Mouse (Mus musculus): Measurements from ENCODE around the gene Ptpru. TPM values are rescaled to one million over a fixed set of nuclear protein-coding genes. Genes with fewer than 3 reads are reported as not detected.
A peak's percentile ranks its signal among the peaks of the same experiment; 100 is the strongest.

Gene Ptpru
- polyA plus RNA-seq, 1 experiment from 2014 or later = 13.3 TPM

GRCm38 (mm10) chr4:131784034-131784433 lies 54.1 kb downstream of the Ptpru start:
- Histone ChIP-seq H3K27me3 (ENCODE audit: control insufficient read depth, insufficient read depth, low read length) (no peaks in the 10 kb centered on the region), H3K4me2 (ENCODE audit: low read depth) (no peak overlapping the region), H3K9ac (ENCODE audit: low read length) (no peak overlapping the region), H3K36me3 (ENCODE audit: control insufficient read depth, insufficient read depth, low read length) (no peaks in the 10 kb centered on the region), H3K27ac (ENCODE audit: low read depth, low read length) (no peak overlapping the region), H3K4me1 (ENCODE audit: control insufficient read depth, insufficient read depth, low read length) (no peaks in the 10 kb centered on the region), H3K4me3 (ENCODE audit: low read depth, low read length) (no peak overlapping the region), H3K9me3 (ENCODE audit: control insufficient read depth, low read length) (no peaks in the 10 kb centered on the region)
- WGBS = 18% methylated on average over 9 of the region's 9 CpGs
- no peak for ATAC-seq (ENCODE audit: insufficient read depth, low FRiP score, low TSS enrichment)
- peak; percentile 70 for DNase-seq (ENCODE audit: low spot score)

- peak; percentile 48 for DNase-seq (ENCODE audit: low spot score)
- H3K9ac ChIP-seq (ENCODE audit: low read length) = no peak overlapping the region
- no peak overlapping the region for H3K4me2 ChIP-seq (ENCODE audit: low read depth)
- H3K9me3 ChIP-seq (ENCODE audit: control insufficient read depth, low read length) = no peaks in the 10 kb centered on the region
- no peaks in the 10 kb centered on the region for H3K27me3 ChIP-seq (ENCODE audit: control insufficient read depth, insufficient read depth, low read length)
- H3K36me3 ChIP-seq (ENCODE audit: control insufficient read depth, insufficient read depth, low read length) = no peaks in the 10 kb centered on the region
- no peak for ATAC-seq (ENCODE audit: insufficient read depth, low FRiP score, low TSS enrichment)
- no peak overlapping the region for H3K27ac ChIP-seq (ENCODE audit: low read depth, low read length)
- 64% methylated on average over 3 of the region's 3 CpGs for WGBS
- no peak overlapping the region for H3K4me3 ChIP-seq (ENCODE audit: low read depth, low read length)
- H3K4me1 ChIP-seq (ENCODE audit: control insufficient read depth, insufficient read depth, low read length) = no peaks in the 10 kb centered on the region
These were observed 57.1 kb downstream of the Ptpru start for GRCm38 (mm10) chr4:131781023-131781422.

GRCm38 (mm10) chr4:131778616-131779275 lies 59.3 kb downstream of the Ptpru start:
- H3K4me2 ChIP-seq (ENCODE audit: low read depth) = no peak overlapping the region
- no peak for DNase-seq (ENCODE audit: low spot score)

GRCm38 (mm10) chr4:131771384-131771783 lies 66.7 kb downstream of the Ptpru start:
- Histone ChIP-seq H3K27ac (ENCODE audit: low read depth, low read length) (no peak overlapping the region), H3K4me1 (ENCODE audit: control insufficient read depth, insufficient read depth, low read length) (no peaks in the 10 kb centered on the region), H3K36me3 (ENCODE audit: control insufficient read depth, insufficient read depth, low read length) (no peaks in the 10 kb centered on the region), H3K27me3 (ENCODE audit: control insufficient read depth, insufficient read depth, low read length) (no peaks in the 10 kb centered on the region), H3K9me3 (ENCODE audit: control insufficient read depth, low read length) (no peaks in the 10 kb centered on the region), H3K4me2 (ENCODE audit: low read depth) (no peak overlapping the region), H3K9ac (ENCODE audit: low read length) (no peak overlapping the region), H3K4me3 (ENCODE audit: low read depth, low read length) (no peak overlapping the region)
- DNase-seq (ENCODE audit: low spot score) (no peak), ATAC-seq (ENCODE audit: insufficient read depth, low FRiP score, low TSS enrichment) (no peak)
- 85% methylated on average over 11 of the region's 11 CpGs for WGBS

More at GRCm38 (mm10) chr4:131778616-131779275, 59.3 kb downstream of the Ptpru start:
- 89% methylated on average over 13 of the region's 14 CpGs for WGBS
- no peak overlapping the region for H3K27ac ChIP-seq (ENCODE audit: low read depth, low read length)
- H3K9me3 ChIP-seq (ENCODE audit: control insufficient read depth, low read length) = no peaks in the 10 kb centered on the region
- no peak overlapping the region for H3K4me3 ChIP-seq (ENCODE audit: low read depth, low read length)
- H3K36me3 ChIP-seq (ENCODE audit: control insufficient read depth, insufficient read depth, low read length) = no peaks in the 10 kb centered on the region
- no peak for ATAC-seq (ENCODE audit: insufficient read depth, low FRiP score, low TSS enrichment)
- no peaks in the 10 kb centered on the region for H3K4me1 ChIP-seq (ENCODE audit: control insufficient read depth, insufficient read depth, low read length)
- no peak overlapping the region for H3K9ac ChIP-seq (ENCODE audit: low read length)
- no peaks in the 10 kb centered on the region for H3K27me3 ChIP-seq (ENCODE audit: control insufficient read depth, insufficient read depth, low read length)

GRCm38 (mm10) chr4:131763911-131764310 lies 74.2 kb downstream of the Ptpru start:
- H3K9me3 ChIP-seq (ENCODE audit: control insufficient read depth, low read length) = no peaks in the 10 kb centered on the region
- no peaks in the 10 kb centered on the region for H3K4me1 ChIP-seq (ENCODE audit: control insufficient read depth, insufficient read depth, low read length)
- DNase-seq (ENCODE audit: low spot score) (no peak), ATAC-seq (ENCODE audit: insufficient read depth, low FRiP score, low TSS enrichment) (no peak)
- no peaks in the 10 kb centered on the region for H3K27me3 ChIP-seq (ENCODE audit: control insufficient read depth, insufficient read depth, low read length)
- H3K9ac ChIP-seq (ENCODE audit: low read length) = no peak overlapping the region
- no peaks in the 10 kb centered on the region for H3K36me3 ChIP-seq (ENCODE audit: control insufficient read depth, insufficient read depth, low read length)
- no peak overlapping the region for H3K4me2 ChIP-seq (ENCODE audit: low read depth)
- 89% methylated on average over 7 of the region's 7 CpGs for WGBS
- H3K4me3 ChIP-seq (ENCODE audit: low read depth, low read length) = no peak overlapping the region
- no peak overlapping the region for H3K27ac ChIP-seq (ENCODE audit: low read depth, low read length)

DNA sequence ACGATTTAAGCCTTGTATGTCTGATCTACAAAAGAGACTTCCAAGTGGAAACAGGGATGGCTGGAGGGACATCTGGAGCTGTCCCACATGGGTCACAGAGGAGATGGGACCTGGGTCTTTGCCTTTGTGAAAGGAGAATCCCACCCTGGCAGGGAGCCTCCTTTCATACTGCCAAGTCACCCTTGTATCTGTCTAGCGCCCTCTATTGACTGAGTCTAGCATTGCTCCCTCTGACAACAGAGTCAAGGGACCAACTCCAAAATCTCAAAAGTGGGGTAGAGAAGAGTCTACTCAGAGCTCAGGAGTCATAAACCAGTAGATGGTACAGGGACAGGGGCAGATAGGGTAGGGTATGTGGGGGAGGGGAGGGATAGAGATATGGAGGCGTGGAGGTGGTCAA lies 74.6 kb downstream of the Ptpru start:
- Histone ChIP-seq H3K27me3 (ENCODE audit: control insufficient read depth, insufficient read depth, low read length) (no peaks in the 10 kb centered on the region), H3K27ac (ENCODE audit: low read depth, low read length) (no peak overlapping the region), H3K4me2 (ENCODE audit: low read depth) (no peak overlapping the region), H3K9me3 (ENCODE audit: control insufficient read depth, low read length) (no peaks in the 10 kb centered on the region), H3K4me1 (ENCODE audit: control insufficient read depth, insufficient read depth, low read length) (no peaks in the 10 kb centered on the region), H3K36me3 (ENCODE audit: control insufficient read depth, insufficient read depth, low read length) (no peaks in the 10 kb centered on the region), H3K4me3 (ENCODE audit: low read depth, low read length) (no peak overlapping the region), H3K9ac (ENCODE audit: low read length) (no peak overlapping the region)
- ATAC-seq (ENCODE audit: insufficient read depth, low FRiP score, low TSS enrichment) = no peak
- WGBS = 69% methylated on average over 3 of the region's 3 CpGs
- no peak for DNase-seq (ENCODE audit: low spot score)

DNA sequence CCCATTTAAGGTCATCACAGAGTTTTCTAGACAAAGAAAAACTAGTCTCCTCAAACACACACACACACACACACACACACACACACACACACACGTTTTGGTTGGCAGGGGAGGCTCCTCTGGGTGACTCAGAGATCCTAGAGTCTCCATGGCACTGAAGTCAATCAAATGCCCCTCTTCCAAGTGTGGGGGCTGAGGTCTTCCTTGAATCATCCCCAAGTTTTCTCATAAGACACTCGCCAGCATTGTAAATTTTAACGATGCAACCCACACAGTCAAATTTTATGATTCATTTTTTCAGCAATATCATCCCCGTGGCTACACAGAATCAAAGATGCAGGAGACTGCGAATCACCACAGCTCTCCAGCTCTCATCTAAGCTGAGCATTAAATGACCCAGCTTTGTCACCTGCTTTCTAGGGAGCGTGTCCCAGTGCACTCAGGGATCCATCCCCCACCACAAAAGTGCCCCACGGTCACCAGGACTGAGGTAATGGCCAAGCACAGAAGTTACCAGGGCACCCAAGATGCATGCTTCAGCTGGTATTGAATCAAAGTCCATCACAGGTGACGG lies 75.8 kb downstream of the Ptpru start:
- Histone ChIP-seq H3K36me3 (ENCODE audit: control insufficient read depth, insufficient read depth, low read length) (no peaks in the 10 kb centered on the region), H3K4me3 (ENCODE audit: low read depth, low read length) (no peak overlapping the region), H3K9me3 (ENCODE audit: control insufficient read depth, low read length) (no peaks in the 10 kb centered on the region), H3K27ac (ENCODE audit: low read depth, low read length) (no peak overlapping the region), H3K4me2 (ENCODE audit: low read depth) (no peak overlapping the region), H3K4me1 (ENCODE audit: control insufficient read depth, insufficient read depth, low read length) (no peaks in the 10 kb centered on the region), H3K9ac (ENCODE audit: low read length) (no peak overlapping the region), H3K27me3 (ENCODE audit: control insufficient read depth, insufficient read depth, low read length) (no peaks in the 10 kb centered on the region)
- no peak for DNase-seq (ENCODE audit: low spot score)
- 85% methylated on average over 8 of the region's 8 CpGs for WGBS
- ATAC-seq (ENCODE audit: insufficient read depth, low FRiP score, low TSS enrichment) = no peak

DNA sequence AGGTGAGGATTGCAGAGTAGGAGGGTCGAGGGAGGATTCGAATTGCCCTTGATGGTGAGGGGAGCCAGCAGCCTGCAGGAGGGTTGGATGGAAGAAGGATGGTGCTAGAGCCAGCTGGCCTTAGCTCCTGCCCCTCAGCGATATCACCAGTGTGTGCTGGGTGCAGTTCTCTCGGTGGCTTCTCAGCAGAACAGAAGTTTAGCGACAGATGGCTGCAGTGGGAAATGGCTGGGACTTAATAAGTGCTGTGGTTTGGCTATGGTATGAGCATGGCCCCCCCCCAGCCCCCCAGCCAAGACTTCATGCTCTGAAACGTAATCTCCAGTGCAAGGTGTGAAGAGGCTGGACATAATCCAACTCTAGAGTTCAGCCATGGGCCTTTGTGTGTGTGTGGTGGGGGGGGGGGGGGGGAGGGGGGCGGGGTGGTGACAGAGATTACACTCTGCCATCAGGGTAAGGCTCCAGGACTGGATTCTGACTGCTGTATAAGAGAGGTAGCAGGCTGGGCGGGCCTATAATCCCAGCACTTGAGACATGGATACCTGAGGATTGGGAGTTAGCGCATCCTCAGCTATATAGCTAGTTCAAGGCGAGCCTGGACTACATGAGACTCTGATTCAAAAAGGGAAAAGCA lies 85.8 kb downstream of the Ptpru start:
- Histone ChIP-seq H3K36me3 (ENCODE audit: control insufficient read depth, insufficient read depth, low read length) (no peaks in the 10 kb centered on the region), H3K27ac (ENCODE audit: low read depth, low read length) (no peak overlapping the region), H3K9ac (ENCODE audit: low read length) (no peak overlapping the region), H3K27me3 (ENCODE audit: control insufficient read depth, insufficient read depth, low read length) (no peaks in the 10 kb centered on the region), H3K4me2 (ENCODE audit: low read depth) (no peak overlapping the region), H3K4me1 (ENCODE audit: control insufficient read depth, insufficient read depth, low read length) (no peaks in the 10 kb centered on the region), H3K4me3 (ENCODE audit: low read depth, low read length) (no peak overlapping the region), H3K9me3 (ENCODE audit: control insufficient read depth, low read length) (no peaks in the 10 kb centered on the region)
- ATAC-seq (ENCODE audit: insufficient read depth, low FRiP score, low TSS enrichment) (no peak), DNase-seq (ENCODE audit: low spot score) (no peak)
- 60% methylated on average over 9 of the region's 10 CpGs for WGBS

DNA sequence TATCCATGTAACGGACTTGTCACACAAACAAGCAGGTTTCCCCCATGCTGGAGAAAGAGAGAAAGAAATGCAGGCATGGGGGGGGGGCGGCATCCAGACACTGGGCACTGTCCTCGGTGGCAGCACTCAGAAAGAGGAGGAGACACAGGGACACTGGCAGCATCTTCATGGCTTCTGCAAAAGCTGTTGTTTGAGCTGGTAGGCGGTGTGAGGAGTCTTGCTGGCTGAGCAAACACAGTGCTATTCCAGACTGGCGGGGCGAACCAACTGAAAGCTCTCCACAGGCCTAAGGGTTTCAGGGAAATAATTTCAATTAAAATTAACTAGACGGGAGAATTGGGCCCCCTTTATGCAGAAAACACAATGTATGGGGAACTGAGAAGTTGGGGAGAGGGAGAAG lies 86.5 kb downstream of the Ptpru start:
- H3K4me2 ChIP-seq (ENCODE audit: low read depth) = no peak overlapping the region
- 71% methylated on average over 7 of the region's 7 CpGs for WGBS
- H3K27me3 ChIP-seq (ENCODE audit: control insufficient read depth, insufficient read depth, low read length) = no peaks in the 10 kb centered on the region
- DNase-seq (ENCODE audit: low spot score) = no peak
- no peak overlapping the region for H3K4me3 ChIP-seq (ENCODE audit: low read depth, low read length)
- no peak for ATAC-seq (ENCODE audit: insufficient read depth, low FRiP score, low TSS enrichment)
- H3K27ac ChIP-seq (ENCODE audit: low read depth, low read length) = no peak overlapping the region
- H3K36me3 ChIP-seq (ENCODE audit: control insufficient read depth, insufficient read depth, low read length) = no peaks in the 10 kb centered on the region
- H3K4me1 ChIP-seq (ENCODE audit: control insufficient read depth, insufficient read depth, low read length) = no peaks in the 10 kb centered on the region
- no peaks in the 10 kb centered on the region for H3K9me3 ChIP-seq (ENCODE audit: control insufficient read depth, low read length)
- no peak overlapping the region for H3K9ac ChIP-seq (ENCODE audit: low read length)

Data from neural tube, embryonic 11.5 days (tissue).